Mouse (Mus musculus): ENCODE measurements at regions not wholly inside any gene's neighbourhood (a gene's known extent, or its start where the extent isn't known, plus 50 kb on each side); places are given as distances from the start of the nearest gene placed in this dataset.

DNA sequence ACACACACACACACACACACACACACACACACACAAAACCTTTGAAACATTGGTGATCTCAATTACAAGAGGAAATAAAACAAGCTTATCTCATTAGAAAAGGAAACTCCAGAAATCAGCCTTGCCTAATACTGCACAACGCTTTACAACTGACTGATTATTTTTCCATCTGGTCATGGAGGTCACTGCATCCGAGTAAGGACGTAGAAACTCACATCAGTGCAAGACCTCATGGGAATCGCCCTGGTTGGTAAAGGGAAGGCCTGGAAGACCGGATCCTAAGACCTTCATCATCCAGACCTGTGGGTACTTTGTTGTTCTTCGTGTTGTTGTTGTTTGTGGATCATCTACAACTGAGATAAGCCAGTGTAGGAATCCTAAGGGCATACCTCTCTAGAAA, 77.8 kb upstream of the Sestd1 start:
- DNase-seq, result no peak

DNA sequence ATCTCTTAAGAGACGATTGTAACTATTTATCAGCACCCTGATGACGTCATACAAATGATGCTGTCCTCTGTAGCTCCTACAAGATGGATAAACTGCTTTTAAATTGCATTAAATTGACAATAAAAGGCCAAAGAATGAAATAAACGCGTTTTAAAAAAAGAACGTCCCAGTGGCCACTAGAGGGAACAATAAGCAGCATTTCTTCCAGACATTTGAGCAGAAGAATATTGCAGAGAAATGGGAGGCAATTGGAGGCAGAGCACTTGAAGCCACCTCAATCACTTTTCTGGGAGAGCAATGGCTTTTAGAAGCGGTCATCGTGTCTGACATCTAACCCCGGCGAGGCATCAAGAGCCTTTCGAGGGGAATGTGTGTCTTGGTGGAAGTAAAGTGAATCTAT, 76.4 kb upstream of the Sestd1 start:
- no peak for DNase-seq

DNA sequence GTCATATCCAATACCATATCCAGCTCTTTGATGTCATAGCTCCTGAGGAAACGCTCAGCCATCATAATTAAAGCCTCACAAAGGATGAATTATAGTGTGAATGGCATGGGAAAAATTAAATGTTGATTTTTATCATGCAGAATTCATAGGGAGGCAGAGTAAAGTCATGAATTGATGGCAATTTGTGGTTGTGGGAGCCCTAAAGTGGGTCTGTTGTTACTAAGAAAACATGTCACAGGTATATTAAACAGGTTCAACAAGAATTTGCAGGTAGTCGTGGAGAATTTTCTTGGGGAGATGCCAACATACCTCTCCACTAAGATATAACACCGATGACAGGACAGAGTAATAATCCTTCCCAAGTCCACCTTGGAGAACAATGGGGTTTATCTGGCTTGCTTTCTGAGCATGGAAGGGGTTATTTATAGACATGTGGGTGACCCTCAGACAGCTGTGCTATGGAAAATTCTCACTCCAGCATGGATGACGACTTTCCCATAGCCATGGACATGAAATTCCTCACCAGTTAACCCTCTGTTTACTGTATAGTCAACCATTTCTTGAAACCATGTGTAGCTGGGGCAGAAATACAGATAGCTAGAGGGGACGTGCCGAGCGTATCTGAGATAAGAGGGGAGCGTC, 71.7 kb upstream of the Sestd1 start:
- DNase-seq, result no peak

DNA sequence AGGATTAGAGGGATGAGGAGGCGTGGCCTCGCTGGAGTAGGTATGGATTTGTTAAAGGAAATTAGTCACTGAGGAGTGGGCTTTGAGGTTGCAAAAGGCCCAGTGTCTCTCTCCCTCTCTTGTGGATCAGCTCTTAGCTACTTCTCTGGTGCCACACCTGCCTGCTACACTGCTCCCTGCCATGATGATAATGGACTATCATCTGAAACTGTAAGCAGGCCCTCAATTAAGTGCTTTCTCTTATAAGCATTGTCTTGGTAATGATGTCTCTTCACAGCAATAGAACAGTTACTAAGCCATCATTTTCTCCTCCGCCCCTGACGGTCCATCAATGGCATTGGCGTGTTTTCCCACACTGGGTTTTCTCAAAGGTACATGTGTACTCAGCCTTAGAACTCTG, 66.6 kb upstream of the Sestd1 start:
- DNase-seq, result no peak

DNA sequence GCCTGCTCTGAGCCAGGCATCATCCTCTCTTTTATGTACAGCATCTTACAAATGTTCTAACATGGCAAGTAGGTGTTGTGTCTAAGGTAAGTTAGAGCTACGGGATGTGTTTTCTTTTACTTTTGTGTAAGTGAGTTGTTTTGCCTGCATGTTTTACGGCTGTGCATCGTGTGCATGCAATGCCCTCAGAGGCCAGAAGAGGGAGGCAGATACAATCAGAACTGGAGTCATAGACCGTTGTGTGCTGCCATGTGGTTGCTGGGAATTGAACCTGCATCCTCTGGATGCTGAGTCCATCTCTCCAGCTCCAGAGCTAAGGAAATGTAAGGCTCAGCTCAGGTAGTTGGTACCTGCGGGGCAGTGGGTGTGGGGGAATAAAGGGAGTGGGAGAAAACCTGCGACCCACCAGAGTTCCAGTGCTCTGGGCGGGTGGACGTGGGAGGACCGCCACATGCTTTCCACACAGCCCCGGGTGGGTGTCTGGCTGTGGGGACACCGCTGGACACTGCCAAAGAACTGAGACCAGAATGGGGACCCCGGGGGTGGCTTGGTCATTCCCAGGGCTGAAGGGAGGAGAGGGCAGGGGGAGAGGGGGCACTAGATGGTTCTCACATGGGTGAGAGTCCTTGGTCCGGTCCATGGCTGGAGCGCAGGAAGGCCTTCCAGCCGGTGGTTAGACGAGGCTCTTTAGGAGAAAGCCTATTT, 63.5 kb upstream of the Sestd1 start:
- DNase-seq, result peak in 1 of 2 experiments; percentile 42

DNA sequence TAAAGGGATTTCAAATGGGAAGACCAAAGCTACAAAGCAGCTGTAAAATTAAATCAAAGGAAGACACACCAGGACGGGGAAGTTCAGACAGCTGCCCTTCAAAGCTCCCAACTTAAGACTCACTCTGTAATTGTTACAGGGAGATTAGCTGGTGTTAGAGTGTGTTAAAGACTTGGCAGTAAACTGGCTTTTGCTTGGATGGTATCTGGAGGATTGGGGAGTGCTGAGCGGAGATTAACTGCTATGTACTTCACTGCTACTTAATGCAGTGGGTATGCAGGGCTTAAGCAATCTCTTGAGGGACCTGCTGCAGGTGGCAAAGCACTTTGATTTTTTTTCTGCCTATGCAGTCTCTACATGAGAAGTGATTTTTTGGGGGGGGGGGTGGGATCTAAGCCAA, 62.0 kb upstream of the Sestd1 start:
- no peak for DNase-seq

DNA sequence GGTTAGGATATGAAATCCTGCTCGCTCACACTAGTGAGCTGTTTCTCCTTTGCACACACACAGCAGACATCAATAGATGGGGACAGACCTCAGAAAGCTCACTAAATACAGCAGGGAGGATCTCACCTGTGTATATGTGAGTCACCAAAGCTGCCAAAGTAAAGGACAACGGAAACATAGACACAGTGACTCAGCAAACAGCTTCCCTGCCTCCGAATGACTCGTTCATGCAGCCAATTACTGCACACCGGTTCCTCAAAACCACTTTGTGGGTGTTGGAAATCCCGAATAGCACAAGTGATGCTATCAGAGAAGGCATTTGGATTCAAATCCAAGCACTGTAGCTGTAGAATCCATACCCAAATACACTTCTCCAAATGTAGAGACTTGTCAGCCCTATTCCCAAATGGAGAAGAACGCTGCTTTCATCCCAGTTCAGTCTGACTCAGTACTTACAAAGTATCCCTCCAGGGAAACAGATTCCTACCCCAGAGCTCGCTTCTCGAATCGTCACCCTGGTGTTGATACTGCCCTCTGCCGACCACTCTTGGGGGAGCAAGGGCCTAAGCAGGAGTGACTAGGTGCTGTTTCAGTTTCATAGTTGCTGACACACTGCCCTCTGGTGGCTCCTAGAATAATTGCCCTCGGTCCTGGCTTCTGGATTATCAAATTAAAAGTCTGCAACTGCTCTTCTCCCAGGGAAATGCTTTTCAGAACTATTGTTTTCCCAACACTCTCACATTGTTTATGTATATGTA, 61.4 kb upstream of the Sestd1 start:
- DNase-seq, result peak; percentile 95 to 98

DNA sequence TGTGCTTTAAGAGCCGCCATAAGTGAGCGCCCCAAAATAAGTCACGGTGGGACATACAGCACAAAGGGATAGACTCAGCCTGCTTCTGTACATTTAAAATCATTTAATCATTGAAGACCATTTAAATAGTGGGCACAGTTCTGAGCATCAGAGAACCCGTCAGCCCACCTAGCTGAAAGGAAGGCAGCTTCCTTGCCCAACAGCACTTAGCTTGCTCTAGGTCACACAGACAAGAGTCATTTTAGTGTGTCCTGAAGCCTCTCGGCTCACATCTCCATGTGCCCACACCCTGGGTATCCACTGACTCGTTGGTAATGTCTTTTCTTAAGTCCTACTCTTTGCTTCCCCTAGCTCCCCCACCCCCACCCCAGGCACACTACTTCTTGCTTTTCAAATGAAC, 59.7 kb upstream of the Sestd1 start:
- DNase-seq, result no peak

DNA sequence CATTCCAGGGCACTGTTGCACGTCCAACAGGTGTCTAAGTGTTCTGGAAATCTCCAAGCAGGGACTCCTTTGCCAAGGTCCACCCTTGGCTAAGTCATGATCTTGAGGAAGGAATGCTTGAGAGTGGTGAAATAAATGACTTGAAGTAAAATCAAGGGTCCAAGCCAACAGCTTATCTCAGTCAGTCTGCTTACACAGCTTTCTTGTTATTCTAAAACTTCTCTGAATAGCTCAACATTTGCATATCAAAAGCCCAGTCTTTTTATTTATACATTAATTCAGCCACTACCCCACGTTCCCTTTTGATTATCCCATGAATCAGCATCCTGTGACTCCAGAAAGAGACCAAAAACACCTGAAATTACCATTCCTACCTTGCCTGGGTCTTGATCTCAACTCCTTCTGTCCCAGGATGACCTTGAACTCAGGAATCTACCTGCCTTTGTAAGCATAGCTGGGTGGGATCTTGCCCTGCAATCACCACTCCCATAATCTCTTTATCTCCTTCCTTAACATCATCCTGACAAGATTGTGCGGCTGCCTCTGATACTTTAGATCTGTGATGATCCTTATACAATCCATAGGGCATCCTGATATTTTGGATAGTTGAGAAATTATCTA, 57.5 kb upstream of the Sestd1 start:
- no peak for DNase-seq

DNA sequence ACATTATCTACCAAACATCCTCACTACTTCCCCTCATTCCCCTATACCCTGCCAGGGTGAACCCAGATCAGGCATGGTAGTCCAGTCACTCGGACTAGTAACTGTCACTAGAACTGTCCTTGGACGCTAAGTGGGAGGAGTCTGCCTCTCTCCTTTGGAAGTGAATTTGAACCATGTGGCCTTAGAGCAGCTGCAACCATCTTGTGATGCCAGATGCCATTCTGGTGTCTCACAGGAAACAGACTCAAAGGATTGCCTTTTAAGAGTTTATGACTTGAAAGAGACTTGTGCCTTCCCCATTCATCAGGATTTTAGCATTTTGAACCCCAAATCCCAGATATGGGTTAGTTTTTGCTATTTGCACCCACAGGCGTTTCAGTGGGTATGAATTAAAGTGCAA, 56.9 kb upstream of the Sestd1 start:
- DNase-seq, result no peak

DNA sequence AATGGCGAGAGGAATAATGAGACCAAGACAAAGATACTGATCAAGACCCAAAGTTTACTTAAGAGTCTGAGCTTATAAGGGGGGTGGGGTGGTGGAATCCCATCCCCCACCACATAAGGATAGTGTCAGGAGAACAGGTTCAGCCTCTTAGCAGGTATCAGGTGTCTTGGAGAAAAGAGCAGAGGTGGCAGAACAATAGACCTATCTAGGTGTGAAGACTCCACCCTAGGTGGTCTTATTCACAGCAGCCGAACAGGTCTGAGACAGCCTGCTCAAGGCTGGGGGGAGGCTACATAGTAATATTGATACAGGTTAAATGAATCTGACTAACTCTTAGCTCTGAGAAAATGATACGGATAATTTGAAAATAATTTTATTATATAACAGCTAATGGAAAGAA, 56.4 kb upstream of the Sestd1 start:
- no peak for DNase-seq

DNA sequence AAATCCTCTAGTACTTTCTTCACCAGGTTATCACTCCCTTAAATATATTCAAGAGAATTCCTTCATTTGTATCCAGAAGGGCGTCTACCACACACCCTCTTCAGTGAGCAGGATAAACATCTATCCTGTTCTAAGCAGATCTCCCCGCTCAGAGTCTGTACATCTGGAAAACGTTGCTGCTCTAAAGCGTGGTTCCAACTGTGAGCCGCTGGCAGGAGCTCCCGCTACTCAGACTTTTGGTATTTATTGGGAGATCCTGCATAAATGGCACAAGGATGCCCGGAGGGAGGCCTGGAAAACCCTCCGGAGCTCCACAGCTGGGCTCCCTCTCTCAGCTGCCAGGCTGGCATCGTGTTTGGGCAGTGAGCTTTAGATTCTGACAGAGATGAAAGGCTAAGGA, 54.3 kb upstream of the Sestd1 start:
- DNase-seq, result no peak

DNA sequence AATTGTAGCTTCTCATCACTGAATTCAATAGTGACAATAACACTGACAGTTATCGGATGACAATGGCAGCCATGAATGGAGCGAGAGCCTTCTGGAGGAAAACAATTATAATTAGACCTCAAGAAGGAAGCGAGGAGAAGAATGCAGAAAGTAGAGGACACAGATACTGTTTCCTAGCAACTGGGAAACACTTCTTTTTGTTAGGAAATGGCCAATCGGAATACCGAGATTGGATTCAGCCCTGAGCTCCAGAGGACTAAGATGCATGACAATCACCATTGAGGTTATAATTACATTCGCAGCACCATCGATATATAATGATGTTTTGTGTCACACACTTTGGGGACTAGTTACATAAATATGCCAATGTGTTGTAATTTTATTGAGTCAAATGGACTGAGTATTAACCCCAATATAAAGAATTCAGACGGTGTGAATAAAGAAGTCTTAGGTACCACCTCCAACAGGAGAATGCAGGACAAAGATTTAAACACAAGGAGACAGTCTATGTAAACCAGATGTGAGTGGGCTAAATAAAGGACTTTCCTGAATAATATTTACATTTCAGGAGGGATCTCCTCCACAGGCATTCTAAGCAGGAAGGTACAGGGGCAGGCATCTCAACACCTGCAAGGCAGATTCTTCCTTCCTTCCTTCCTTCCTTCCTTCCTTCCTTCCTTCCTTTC, 53.1 kb upstream of the Sestd1 start:
- DNase-seq, result no peak
